Mouse (Mus musculus) c-Kit-positive CD71-positive TER-119-negative erythroid progenitor cells, embryonic 14.5 days (primary cell): ENCODE measurements at regions not wholly inside any gene's neighbourhood (a gene's known extent, or its start where the extent isn't known, plus 50 kb on each side); places are given as distances from the start of the nearest gene placed in this dataset.
"Not testable (repeated sequence)": the region's sequence is repeated elsewhere in the genome, so short reads cannot be mapped to it uniquely, and the experiment has no call there.

Experiments used
- DNase-seq: peaks from one replicate; pipeline ENCODE4 v3.0.0-alpha.2; 2013; ENCODE audit warnings: low read depth

DNA sequence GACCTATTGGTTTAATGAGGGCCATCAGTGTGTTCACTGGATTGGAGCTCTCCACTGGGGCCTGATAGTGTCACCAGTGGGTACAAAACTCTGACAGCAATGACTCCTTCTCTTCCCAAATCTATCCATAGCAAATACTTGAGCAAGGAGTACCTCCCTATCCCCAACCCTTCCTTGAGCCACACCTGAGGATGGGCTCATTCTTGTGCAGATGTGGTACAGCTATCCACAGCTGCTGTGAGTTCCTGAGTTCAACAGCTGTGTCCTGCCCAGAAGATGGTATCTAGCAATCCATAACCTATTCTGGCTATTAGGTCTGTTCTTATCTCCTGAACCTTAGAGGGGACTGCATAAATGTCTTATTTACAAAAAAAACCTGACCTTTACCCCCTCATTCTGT is 148.7 kb upstream of the Cwc22 start:
- DNase-seq = no peak

DNA sequence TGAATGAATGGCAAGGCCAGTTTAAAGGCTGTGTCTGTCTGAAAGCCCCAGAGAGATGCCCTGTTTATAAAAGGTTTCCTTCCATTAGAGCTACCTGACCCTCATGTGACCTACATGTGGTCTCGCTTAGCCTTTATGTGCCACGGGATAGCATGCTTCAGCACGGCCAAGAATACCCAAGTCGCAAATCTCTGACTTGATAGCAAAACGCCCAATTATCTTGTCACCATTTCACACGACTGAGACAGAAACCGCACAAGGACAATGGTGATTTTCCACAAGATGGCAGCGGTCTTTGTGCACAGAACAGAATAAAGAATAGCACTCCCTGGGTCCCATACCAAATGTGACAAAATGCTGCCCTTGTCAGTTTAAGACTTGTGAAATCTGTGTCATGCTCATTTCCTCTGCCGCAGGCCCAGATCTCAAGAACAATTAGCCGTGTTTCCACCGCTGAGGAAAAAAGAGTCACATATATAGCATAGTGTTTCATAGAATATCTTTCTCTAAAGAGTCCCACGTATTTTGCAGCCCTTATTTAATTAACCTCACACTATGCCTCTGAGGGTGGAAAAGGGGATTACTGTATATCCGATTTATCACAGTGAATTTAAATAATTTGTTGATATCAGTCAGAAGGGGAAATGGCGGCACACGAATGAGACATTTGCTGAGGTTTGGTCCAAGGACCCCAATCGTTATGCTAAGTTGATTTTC is 118.3 kb upstream of the Cwc22 start:
- no peak for DNase-seq

DNA sequence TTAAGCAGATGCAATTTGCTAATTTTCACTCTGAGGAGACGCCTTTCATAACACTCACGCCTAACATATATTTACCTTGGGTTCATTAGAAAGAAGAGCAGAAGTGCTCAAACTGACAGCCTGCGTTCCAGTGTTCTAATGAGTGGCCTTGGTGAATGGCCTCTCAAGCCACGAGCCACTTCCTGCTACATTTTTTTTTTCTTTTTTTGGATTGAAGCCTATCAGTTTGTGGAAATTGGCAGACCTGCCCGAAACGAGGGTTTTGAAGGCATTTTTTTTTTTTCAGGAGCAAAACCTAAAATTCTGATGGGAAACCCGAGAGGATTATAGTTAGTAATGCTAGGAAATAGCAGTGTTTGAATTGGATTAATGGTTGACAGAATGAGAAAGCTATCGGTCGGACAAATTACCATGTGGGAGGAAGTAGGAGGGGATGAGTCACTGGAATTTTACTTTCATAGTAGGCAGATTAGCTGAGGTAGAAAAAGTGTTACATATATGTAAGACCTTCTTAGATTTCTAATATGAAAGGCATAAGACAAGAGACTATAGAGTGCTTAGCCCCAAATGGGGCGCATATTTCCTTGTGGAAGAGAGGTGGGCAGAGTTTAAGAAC is 113.7 kb upstream of the Cwc22 start:
- no peak for DNase-seq

DNA sequence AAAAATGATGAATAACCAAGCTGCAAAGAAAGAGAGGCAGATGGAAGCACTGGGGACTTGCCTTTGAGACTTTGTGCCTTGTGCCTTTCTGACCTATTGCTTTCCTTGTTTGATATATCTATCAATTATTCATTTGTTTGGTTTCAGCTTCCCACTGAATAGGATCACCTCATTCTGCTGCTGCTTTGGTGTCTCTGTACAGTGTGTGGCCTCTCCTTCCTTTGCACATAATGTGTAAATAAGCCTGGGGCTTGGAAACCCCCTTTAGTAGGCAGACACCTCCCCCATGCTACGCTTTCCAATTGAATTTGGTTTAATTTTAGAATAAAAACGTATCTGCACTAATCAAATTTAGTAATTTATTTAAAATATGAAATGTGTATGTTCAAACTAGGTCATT is 112.8 kb upstream of the Cwc22 start:
- DNase-seq = no peak

DNA sequence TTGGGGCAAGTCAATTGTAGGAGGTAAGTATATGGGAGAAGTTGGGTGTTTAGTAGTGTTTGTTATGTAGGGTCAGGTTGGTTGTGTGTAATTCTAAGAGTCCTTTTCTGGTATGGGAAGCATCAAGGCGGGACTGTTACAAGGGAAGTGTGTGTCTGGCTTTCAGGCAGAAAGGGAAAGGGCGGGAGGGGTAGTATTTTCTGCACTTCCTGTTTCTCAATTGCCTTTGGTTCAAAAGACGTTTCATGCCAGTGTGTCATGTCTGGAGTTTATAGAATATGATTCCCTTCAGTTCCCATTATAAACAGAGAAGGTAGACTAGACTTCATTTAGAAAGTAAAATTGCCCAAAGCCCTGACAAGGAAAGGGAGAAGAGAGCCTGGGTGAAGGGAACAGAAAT is 107.7 kb upstream of the Cwc22 start:
- no peak for DNase-seq

DNA sequence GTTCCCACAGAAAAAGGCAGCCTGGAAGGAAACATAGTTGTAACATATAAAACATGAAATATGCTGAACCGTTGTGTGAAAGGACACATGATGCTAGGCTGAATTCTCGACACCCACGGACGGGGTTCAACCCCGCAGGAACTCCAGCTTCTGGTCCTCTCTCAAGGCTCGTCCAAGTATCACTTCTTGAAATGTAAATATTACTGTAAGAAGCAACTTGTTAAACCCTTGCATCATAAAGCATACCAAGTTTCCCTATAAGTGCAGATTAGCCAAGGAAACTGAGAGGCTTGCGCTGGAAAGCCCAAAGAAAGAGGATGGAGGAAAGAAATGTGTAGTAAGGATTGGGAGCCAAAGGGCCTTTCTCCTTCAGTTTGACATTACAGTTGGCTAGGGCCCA is 104.4 kb upstream of the Cwc22 start:
- no peak for DNase-seq

DNA sequence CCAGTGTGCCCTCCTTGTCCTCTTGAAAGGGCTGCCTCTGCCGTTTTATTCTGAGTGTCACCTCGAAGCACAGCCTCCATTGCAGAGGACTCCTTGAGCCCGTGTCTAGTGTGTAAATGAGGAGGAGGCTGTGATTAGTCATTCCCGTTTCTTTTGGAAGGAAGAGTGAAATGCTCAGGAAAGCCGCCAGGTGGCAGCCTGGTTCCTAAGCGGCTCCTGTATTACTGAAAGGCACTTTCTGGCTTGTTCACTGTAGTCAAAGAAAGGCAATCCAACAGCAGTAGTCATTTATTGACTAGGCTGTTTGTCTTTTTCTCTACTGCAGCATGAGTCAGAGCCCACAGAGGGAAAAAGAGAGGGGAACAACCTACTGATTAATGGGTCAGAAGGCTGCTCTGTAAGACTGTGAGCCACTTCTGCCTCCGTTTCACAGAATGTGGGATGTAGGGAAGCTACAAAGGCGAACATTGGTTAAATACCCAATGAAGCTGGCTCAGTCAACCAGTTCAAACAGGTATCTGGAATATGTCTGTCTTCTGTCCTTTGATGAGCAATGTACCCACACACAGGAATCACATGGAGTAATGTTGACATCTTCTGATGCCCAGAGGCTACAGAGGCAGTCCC is 103.2 kb upstream of the Cwc22 start:
- no peak for DNase-seq

DNA sequence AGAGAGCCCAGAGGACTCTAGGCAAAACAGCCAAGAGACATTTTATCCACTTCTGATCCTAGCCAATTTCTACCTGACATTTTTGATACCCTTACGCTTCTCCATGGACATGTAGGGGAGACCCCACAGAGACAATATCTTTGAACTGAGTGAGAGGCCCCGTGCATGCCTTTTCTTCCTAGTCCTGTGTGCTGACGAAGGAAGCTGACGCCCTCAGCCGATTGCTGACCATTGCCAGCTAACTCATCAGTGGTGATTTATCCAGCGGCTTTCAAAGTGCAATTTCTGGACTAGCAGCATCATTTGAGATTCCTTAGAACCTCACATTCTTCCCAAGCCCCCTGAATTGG is 102.5 kb upstream of the Cwc22 start:
- DNase-seq = no peak

DNA sequence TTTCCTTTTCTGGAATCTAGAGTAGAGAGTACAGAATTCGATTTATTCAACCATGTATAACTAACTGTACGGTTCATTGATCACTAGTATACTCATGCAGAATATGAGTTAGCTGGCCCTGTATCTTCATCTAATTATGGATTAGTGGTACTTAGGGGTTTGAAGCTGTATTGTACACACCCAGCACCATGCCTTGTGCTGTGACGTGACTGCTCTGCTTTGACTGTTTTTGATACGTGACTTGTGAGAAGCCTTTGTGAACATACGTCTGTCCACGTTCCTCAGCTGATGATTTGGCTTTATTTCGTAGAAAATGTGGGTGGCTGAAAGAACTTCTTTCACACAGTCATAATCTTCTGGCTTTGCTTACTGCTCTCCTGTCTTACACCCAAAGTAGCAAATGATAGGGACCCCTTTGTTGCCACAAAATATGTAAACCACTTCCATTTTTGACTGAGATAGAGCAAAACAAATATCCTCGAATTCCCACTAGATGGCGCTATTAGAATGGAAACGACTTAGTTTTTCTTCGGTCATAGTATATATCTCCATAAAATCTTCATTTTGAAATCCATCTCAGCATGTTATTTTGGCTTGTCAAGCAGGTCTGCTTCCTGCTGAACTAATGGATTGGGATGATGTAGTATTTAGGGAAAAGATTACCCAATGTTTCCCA is 102.0 kb upstream of the Cwc22 start:
- DNase-seq = no peak

DNA sequence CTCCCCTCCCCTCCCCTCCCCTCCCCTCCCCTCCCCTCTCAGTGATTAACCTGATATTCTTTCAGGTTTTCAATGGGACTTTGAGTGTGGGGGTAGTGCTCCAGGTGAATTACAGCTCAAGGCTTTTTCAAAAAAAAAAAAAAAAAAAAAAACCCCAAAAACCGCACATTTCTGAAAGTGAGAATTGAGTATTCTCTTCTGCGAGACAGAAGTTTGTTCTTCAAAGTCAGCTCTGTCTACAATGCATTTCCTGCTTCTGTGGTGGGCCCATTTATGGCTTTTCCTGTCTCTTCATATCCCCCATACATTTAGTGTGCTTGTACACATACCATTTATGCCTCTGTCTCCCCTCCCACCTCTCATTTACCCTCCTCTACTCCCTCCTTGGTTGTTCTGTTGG is 81.1 kb upstream of the Cwc22 start:
- DNase-seq = no peak

DNA sequence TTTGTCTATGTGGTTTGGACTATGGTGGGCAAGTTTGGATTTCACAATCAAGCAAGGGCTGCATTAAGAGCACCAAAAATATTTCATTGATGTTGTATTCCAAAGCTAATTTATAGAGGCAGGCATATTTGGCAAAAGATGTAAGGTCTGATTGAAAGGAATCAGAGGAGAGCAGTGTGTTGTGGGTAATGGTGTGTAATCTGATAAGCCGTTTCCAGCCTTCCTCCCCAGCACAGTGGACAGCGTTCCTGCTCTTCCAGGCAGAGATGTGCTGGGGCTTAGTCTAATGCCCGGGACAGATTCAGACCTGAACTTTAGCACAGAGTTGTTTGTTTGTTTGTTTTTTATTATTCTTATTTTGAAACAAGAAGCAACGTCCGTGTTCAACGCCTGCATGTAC is 80.6 kb upstream of the Cwc22 start:
- no peak for DNase-seq

DNA sequence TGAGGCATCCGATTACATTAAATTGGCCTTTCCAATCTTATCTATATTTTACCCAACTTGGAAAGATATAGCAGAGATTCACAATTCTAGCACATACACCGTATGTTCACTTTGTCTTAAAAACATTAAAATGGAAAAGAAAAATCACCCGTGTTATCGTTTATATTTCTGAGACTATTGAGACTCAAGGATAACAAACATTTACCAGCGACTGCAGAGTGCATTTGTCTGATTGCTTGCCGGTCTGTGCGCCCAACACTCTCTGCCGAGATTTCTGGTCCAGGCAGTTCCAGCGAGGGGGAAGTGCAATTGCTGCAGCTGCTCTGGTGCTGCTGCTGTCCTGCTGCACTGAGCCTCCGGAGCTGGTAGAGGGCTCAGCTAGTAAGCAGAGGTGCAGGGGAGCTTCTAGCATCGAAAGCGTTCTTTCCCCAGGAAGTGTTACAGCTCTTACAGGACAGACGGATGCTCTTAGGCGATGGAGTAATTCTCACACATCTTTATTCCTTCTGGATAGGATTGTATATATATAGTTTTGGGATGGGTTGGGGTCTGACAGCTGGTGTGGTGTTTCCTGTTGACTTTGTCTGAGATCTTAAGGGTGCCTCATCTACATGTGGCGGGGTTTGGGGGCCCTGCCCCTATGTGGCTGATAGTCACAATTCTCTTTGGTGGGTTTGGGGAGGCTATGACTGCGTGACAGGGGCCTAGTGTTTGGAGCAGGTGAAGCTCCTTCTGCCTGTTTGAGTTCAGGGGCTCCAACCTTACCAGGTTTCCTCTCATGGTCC is 79.7 kb upstream of the Cwc22 start:
- no peak for DNase-seq

DNA sequence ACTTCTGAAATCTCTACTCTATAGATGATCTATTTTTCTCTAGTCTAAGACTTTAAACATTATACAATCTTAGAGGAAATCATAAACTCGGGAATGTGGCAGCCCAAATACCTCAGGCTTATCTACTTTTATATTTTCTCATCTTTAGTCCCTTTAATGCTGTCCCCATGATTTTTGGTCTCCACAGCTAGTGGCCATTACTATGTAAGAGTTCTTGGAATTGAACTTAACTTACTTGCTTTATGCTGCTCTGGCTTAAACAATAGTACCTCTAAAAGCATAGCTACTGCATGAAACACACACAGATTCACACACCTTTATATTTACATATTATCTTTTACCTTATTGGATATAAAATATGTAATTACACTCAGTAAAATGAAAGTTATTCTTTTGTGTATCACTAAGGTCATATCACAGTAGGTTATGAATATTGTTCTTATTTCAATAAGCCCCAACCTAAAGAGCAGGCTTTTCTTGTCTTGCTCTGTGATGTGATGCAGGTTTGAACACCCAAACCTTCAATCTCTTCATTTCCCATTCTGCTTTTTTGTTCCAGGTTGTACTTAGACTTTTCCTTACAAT is 78.9 kb upstream of the Cwc22 start:
- DNase-seq = no peak

DNA sequence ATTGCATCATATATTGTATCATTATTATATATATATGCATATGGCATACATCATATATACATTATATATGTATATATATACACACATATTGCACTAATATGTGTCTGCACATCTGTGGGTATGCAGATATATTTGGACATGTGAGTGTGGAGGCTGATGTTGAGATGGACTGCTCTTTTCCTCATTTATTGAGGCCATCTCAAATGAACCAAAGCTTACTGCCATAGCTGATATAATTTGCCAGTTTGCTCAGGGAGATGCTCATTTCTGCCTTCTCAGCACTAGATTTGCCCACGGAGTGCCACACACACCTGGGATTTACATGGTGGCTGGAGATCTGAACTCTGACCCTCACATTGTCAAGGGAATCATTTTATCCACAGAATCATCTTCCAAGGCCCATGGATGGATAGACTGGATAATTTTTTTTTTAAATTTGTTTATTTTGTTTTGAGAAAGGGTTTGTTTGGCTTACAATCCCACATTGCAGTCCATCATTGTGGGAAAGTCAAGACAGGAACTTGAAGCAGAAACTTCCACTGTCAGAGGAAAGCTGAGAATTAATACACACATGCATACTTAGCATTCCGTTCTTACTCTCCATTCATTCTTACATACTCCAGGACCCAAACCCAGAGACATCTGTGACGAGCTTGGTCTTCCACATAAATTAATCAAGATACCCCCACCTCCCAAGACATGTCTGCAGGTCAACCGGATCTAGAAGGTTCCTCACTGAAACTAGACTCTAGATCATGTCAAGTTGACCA is 77.9 kb upstream of the Cwc22 start:
- DNase-seq = no peak

DNA sequence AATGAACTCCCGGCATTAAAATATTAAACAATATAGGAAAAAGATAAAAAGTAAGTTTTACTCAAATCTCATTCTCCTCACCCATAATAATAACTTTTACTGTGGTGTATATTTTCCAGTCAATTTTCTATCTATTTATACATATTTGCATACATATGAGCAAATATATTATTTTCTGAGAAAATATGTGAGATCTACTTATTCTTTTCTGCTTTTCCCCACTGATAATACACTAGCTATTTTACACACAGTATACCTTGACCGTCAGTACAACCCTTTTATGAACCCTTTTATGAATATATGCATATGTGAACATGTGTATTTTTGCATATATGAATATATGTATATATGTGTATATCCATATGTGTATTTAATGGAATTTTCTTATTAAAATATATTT is 77.2 kb upstream of the Cwc22 start:
- DNase-seq = no peak

DNA sequence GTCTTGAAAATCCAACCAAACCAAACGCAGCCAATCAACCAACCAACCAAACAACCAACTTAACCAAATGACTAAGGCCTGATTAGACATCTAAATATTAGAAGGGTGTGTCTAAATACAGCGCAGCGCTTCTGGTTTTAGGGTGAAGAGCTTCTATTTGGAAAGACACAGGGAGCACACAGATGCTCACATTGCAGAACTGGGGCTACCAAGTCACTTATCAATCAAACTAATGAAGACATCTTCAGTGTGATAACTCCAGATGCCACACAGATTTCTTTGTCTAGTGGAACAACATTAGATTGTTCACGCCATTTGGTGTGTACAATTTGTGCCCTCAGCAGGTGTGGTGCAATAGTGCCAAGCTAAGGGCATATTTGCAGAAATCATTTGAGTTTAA is 76.6 kb upstream of the Cwc22 start:
- DNase-seq = no peak

DNA sequence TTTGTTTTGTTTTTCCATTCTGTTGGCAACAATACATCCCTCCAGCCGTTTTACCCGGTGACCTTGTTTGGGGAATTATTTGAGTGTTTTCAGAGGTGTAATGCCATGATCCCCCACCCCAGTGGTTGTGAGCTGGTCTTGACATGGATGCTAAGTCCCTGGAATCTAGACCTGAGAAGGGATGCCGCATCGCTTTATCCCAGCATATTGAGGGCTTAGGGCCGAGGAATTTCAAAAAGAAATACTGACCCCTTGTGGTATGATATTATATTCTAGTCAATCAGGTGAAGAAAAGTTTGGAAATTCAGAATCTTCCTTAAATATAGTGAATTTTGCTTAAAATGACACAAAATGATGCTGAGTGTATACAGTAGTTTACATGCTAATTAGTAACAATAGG is 75.7 kb upstream of the Cwc22 start:
- no peak for DNase-seq

DNA sequence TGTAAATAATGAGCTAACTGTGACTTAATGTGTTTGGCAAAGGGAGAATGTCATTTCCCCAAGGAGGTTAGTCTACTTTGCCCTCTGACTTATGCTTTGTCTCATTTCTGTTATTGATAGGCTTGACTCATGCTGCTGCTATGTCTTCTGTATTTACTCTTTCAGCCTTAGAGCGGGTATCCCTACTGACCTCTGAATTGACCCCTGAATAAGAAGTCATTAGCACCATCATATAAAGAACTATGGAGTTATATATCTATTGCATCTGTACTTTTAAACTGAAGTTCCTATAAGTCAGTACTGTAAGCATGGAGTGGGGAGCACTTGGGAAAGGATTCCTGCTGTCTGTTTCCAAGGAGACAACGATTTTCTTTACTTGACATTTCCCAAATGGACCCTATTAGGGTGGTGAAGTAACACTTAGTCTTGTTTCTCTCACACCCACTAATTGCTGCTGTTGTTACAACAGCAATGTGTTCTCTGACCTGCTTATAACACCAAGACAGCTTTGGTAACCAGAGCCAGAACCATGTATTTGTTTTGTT is 75.3 kb upstream of the Cwc22 start:
- DNase-seq = no peak

DNA sequence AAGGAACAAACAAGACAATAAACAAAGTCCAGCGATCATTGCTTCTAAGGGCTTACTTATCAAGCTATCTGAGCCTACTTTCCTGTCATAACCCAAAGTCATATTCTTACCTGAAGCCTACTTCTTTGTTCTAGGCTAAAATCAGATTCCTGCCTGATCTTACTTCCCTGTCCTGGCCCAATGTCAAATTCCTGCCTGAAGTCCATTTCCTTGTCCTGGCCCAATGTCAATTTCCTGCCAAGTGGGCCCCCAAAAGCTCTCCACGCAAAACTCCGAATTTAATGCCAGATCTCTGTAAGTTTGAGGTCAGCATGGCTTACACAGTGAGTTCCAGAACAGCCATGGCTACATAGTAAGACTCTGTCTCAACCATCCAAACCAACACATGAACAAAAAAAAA is 74.3 kb upstream of the Cwc22 start:
- DNase-seq = no peak

DNA sequence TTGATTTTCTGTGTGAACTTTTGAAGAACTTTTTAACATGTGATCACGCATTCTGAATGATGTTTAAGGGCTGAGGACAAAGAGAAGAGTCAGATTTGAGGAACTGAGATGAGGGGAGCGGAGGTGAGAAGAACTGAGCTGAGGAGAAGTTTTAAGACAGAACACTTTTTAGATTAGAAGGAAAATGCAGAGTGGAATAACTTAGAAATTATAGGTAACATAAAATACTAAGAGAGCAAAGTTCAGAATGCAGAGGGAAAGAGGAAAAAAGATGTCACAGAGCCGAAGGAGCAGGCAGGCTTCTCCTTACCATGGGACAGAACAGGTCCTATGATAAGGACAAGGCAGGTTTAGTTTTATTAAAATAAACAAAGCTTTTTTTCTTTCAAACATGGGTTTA is 73.7 kb upstream of the Cwc22 start:
- no peak for DNase-seq

DNA sequence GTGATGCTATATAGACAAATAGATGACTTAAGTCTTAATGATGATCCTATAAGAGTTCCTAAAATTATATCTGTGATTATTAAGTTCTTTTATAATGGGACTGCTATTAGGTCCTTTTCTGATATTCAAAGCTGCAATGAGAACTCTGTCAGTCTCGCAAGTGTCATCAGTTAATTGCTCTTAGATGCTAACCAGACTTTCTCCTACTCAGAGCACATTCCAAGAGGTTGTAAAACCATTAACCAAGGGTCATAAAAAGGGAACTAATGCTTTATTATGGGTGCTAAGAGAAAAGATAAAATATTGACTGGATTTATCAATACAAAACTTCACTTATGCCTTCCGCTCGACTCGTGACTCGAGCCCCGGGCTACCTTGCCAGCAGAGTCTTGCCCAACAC is 66.3 kb upstream of the Cwc22 start:
- DNase-seq = not testable (repeated sequence)
